Mouse (Mus musculus) liver, embryonic 11.5 days (tissue): ENCODE results near the gene Hoxa10. TPM values are rescaled to one million over a fixed set of nuclear protein-coding genes. Genes with fewer than 3 reads are reported as not detected.
A peak's percentile ranks its signal among the peaks of the same experiment; 100 is the strongest.

Experiments used
- ATAC-seq: fragments of 200-750 bp; cut with Nextera tagmentation; replicated peaks from 2 replicates; pipeline ENCODE4 v1.8.0; 2017; ENCODE audit warnings: moderate number of reproducible peaks, mild to moderate bottlenecking, moderate TSS enrichment, moderate library complexity; ENCODE audit not compliant: low FRiP score
- DNase-seq: peaks from one replicate; pipeline ENCODE4 v3.0.0-alpha.2; 2017; ENCODE audit warnings: low spot score
- H3K27ac ChIP-seq: fragments of 300-500 bp; sonication (generic); 2 replicates; pipeline ENCODE4 v1.5.1; 2014; ENCODE audit warnings: mild to moderate bottlenecking, low read depth, low read length, control low read depth
- H3K27me3 ChIP-seq: fragments of 300-500 bp; sonication (generic); replicated peaks from 2 replicates; pipeline ENCODE4 v1.6.1; 2014; ENCODE audit warnings: low read length, mixed read lengths; ENCODE audit not compliant: control insufficient read depth, insufficient read depth
- H3K36me3 ChIP-seq: fragments of 300-500 bp; sonication (generic); 2 replicates; pipeline ENCODE4 v1.6.1; 2014; ENCODE audit warnings: mild to moderate bottlenecking, low read length, moderate library complexity, mixed read lengths; ENCODE audit not compliant: control insufficient read depth, insufficient read depth
- H3K4me1 ChIP-seq: fragments of 300-500 bp; sonication (generic); replicated peaks from 2 replicates; pipeline ENCODE4 v1.6.1; 2014; ENCODE audit warnings: low read length, mixed read lengths; ENCODE audit not compliant: control insufficient read depth, insufficient read depth
- H3K4me2 ChIP-seq: fragments of 300-500 bp; sonication (generic); 2 replicates; pipeline ENCODE4 v1.6.1; 2014; ENCODE audit warnings: mild to moderate bottlenecking, control low read depth, moderate library complexity
- H3K4me3 ChIP-seq: fragments of 300-500 bp; sonication (generic); 2 replicates; pipeline ENCODE4 v1.5.1; 2014; ENCODE audit warnings: low read depth, low read length, control low read depth
- H3K9ac ChIP-seq: fragments of 300-500 bp; sonication (generic); 2 replicates; pipeline ENCODE4 v1.6.1; 2014; ENCODE audit warnings: low read depth, low read length, control low read depth
- H3K9me3 ChIP-seq: fragments of 300-500 bp; sonication (generic); 2 replicates; pipeline ENCODE4 v1.6.1; 2016; ENCODE audit warnings: low read length, inconsistent platforms, mixed read lengths; ENCODE audit not compliant: control insufficient read depth
- WGBS: fragments of 180-500 bp; shearing (Covaris S2); extraction: QIAGEN DNeasy Blood & Tissue Kit; methylation state at CpG from one replicate; pipeline ENCODE4 v1.1.7; 2014; 5-methylcytosine and 5-hydroxymethylcytosine counted together
- polyA plus RNA-seq: library from polyadenylated mRNA; unstranded; fragments of >200 nt; fragmentation: Nextera tagmentation; extraction: Ambion mirVana; gene quantifications from 2 replicates; pipeline ENCODE4 v1.2.1, GENCODE M21; 2014

The Hoxa10 gene
- polyA plus RNA-seq, 1 experiment from 2014 or later = 2.2 TPM

DNA sequence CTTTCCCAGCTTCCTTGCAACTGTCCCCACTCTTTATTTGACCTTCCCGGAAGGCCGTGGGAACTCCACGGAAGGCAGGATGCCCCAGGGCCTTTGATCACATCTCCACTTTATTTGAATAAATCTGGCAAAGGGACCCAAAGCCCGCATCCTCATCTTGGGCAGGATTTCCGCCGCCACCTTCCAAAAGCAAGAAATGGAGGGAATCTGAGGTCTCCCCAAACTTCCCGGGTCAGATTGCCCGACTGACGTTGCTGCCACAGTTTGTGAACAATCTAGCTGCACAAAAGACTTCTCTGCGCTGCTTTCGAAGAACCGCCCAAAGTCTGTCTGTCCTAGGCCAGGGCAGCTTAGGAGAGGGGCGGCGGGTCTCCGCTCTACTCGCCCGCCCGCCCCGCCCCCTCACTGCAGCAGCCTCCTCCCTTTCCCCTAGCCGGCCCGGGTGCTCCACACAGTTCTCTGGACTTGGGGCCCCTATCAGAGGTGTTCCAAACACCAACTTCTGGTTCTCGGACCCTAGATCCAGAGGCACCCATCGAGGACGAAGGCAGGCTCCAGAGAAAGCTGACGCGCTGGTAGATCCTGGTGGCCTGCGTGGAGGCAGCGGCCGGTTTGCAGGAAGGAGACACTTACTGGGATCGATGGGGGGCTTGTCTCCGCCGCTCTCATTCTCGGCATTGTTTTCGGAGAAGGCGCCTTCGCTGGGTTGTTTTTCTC, 15.6 kb downstream of the Hoxa10 start:
- peak overlapping the region; percentile 32 for H3K4me3 ChIP-seq
- ATAC-seq = no peak

DNA sequence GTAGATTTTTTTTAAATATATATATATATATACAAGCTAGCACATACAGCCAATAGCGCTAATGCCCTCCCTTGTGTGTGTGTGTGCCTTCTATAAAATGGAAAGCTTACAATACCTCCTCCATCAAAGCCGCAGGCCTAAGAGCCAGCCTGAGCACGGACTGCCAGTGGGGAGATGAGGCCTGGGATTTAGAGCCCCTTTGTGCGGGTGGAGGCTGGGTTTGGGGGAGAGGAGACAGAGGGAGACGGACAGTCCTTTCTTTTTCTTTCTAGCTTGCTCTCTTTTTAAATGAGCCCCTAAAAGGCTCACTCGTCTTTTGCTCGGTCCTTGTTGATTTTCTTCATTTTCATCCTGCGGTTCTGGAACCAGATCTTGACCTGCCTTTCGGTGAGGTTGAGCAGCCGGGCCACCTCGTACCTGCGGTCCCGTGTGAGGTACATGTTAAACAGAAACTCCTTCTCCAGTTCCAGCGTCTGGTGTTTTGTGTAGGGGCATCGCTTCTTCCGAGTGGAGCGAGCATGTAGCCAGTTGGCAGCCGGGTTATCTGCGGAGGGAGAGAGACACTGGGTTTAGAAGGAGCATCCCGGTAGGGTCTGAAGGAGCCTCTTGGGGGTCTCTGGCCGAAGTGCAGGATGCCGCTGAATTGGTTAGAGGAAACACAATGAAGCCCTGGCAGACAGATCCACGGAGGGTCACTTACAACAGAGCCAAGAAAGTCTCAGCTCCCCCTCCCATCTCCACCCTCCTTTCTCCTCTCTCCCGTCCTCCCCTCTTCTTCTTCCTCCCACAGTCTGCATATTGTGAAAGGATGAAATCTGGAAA, 16.5 kb downstream of the Hoxa10 start:
- Histone ChIP-seq H3K9ac (0 out of 2 replicates have a peak overlapping the region, but pooled peaks have one; percentile 13), H3K9me3 (no peaks in the 10 kb centered on the region), H3K27me3 (peaks cover 99% of the 10 kb centered on the region), H3K4me1 (no peaks in the 10 kb centered on the region), H3K36me3 (no peaks in the 10 kb centered on the region), H3K4me2 (peak overlapping the region; percentile 20), H3K27ac (no peak overlapping the region), H3K4me3 (0 out of 2 replicates have a peak overlapping the region, but pooled peaks have one; percentile 18)
- ATAC-seq (no peak), DNase-seq (no peak)
- 5% methylated on average over 24 of the region's 24 CpGs for WGBS

More for the DNA sequence above, 15.6 kb downstream of the Hoxa10 start:
- Histone ChIP-seq H3K4me1 (no peaks in the 10 kb centered on the region), H3K4me2 (peak overlapping the region; percentile 39), H3K27me3 (peaks cover 99% of the 10 kb centered on the region), H3K27ac (no peak overlapping the region), H3K36me3 (no peaks in the 10 kb centered on the region), H3K9ac (no peak overlapping the region), H3K9me3 (no peaks in the 10 kb centered on the region)
- WGBS = 3% methylated on average over 31 of the region's 36 CpGs
- DNase-seq = no peak

DNA sequence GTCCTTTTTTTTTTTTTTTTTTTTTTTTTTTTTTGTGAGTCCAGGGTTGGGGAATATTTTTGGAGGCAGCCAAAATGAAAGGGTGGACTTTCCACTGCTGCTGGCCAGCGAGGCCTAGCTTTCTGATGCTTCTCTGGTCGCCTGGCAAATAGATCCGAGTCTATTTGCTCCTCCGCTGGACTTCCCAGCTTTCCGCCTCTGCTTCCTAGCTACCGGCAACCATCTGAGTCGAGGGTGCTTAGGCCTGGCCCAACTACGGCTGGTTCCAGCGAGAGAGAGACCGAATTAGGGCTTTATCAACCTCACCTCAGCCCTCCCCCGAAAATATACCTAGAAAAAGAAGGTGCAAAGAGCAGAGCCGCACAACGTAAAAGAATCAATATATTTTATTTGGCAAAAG, 17.9 kb downstream of the Hoxa10 start:
- H3K4me3 ChIP-seq = no peak overlapping the region
- H3K4me2 ChIP-seq = no peak overlapping the region
- no peaks in the 10 kb centered on the region for H3K4me1 ChIP-seq
- H3K36me3 ChIP-seq = no peaks in the 10 kb centered on the region
- DNase-seq = no peak
- ATAC-seq = no peak
- H3K27me3 ChIP-seq = peaks cover 100% of the 10 kb centered on the region
- 21% methylated on average over 13 of the region's 13 CpGs for WGBS
- no peak overlapping the region for H3K9ac ChIP-seq
- H3K9me3 ChIP-seq = no peaks in the 10 kb centered on the region
- H3K27ac ChIP-seq = no peak overlapping the region

DNA sequence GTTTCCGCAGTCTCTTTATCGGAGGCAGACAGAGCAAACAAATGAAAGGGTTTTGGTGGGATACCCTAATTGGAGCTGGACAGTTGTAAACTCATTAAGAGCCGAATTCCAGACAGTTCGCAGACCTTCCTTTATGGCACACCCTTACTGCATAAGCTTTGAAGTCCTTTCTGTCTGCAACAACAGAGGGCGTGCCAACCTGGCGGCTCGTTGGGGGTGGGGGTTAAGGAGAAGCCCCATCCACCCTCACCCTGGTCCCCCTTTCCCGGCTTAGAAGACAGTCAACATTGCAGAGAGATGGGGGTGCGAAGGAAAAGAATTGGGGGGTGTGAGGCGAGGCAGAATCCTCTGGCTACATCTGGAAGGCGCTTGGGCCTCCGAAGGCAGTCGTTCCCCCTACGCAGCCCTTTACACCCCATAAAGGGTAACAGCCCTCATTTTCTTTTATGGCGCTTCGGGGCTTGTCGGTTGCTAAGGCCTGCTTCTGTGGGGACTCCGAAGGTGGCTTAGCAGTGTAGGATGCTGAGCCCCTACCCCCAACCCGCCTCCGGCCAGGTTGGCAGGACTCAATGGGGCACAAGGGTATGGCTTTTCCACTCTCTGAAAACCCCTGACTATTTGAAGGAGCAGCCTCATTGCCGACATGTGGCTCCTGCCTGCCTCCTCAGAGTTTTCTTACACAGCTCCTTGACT, 18.5 kb downstream of the Hoxa10 start:
- H3K4me1 ChIP-seq = no peaks in the 10 kb centered on the region
- H3K9ac ChIP-seq = no peak overlapping the region
- 12% methylated on average over 21 of the region's 21 CpGs for WGBS
- H3K9me3 ChIP-seq = no peaks in the 10 kb centered on the region
- H3K4me3 ChIP-seq = peak overlapping the region; percentile 53; the same call in 1 of the 2 replicates
- no peak overlapping the region for H3K27ac ChIP-seq
- H3K27me3 ChIP-seq = peaks cover 100% of the 10 kb centered on the region
- no peak for DNase-seq
- ATAC-seq = no peak
- no peaks in the 10 kb centered on the region for H3K36me3 ChIP-seq
- H3K4me2 ChIP-seq = peak overlapping the region; percentile 84

DNA sequence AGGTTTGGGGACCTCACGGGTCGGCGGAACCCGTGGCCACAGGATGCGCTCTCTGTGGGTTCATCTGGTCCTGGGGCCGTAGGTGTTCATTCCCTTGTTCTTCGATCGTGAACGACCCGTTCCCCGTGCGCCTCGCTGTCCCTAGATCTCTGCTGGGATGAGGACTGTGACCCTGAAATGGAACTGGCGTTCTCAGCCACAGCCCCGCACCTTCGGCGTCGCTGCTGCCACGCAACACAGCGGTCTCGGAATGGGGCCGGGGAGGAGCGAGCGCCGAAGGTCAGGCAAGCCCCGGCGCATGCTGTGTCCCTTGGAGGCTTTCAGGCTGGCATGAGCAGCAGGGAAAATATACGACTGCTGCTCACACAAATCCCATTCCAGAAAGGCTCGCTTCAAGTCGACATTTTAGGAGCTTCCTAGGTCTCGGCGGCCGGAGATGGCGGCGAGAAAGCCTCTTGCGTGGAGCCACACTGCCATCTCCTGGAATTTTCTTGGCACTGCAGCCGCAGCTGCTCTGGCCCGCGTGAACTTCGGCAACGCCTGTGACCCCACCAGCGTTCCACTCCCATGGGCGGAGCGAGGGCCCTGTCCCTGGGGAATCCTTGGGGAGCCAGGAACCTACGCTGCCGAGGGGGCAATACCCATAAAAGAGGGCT, 19.2 kb downstream of the Hoxa10 start, which contains the start of gene Hoxa7:
TSS of gene Hoxa7 (minus strand) at position 518 of the 656 bp plus-strand sequence.
- H3K36me3 ChIP-seq = no peaks in the 10 kb centered on the region
- H3K27me3 ChIP-seq = peaks cover 100% of the 10 kb centered on the region
- DNase-seq = peak; percentile 85

DNA sequence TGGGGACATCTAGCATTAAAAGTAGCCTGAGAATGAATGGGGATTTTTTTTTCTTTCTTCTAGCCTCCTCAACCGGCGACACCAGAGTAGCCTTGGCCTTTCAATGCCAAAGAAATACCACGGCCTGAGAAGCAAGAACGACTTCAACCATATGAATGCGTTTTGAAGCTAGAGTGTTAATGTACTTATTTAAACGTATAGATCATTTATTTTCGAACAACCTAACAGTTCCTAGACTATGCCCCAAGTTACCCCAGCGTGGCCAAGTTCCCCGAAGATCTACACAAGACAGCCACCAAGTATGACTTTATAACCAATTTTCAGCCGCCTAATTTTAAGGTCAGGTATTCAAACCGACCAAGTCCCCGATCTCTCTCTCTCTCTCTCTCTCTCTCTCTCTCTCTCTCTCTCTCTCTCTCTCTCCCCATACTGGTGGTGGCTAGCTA, 19.8 kb downstream of the Hoxa10 start:
- Histone ChIP-seq H3K4me3 (peak overlapping the region; percentile 53), H3K4me2 (peak overlapping the region; percentile 84), H3K4me1 (no peaks in the 10 kb centered on the region), H3K9ac (no peak overlapping the region), H3K27me3 (peaks cover 100% of the 10 kb centered on the region), H3K27ac (no peak overlapping the region), H3K9me3 (no peaks in the 10 kb centered on the region), H3K36me3 (no peaks in the 10 kb centered on the region)
- ATAC-seq (no peak), DNase-seq (no peak)
- WGBS = 9% methylated on average over 12 of the region's 12 CpGs

More for the DNA sequence above, 19.2 kb downstream of the Hoxa10 start, which contains the start of gene Hoxa7:
- H3K27ac ChIP-seq = no peak within 1 kb of the TSS
- H3K4me3 ChIP-seq = peak within 1 kb of the TSS; percentile 53
- 0 out of 2 replicates have a peak within 1 kb of the TSS, but pooled peaks have one; percentile 13 for H3K9ac ChIP-seq
- 0 out of 2 replicates have a peak, but pooled peaks have one; percentile 26 for ATAC-seq
- WGBS = 2% methylated on average over 46 of the region's 46 CpGs
- no peaks in the 10 kb centered on the region for H3K4me1 ChIP-seq
- peak within 1 kb of the TSS; percentile 84 for H3K4me2 ChIP-seq
- no peaks in the 10 kb centered on the region for H3K9me3 ChIP-seq

DNA sequence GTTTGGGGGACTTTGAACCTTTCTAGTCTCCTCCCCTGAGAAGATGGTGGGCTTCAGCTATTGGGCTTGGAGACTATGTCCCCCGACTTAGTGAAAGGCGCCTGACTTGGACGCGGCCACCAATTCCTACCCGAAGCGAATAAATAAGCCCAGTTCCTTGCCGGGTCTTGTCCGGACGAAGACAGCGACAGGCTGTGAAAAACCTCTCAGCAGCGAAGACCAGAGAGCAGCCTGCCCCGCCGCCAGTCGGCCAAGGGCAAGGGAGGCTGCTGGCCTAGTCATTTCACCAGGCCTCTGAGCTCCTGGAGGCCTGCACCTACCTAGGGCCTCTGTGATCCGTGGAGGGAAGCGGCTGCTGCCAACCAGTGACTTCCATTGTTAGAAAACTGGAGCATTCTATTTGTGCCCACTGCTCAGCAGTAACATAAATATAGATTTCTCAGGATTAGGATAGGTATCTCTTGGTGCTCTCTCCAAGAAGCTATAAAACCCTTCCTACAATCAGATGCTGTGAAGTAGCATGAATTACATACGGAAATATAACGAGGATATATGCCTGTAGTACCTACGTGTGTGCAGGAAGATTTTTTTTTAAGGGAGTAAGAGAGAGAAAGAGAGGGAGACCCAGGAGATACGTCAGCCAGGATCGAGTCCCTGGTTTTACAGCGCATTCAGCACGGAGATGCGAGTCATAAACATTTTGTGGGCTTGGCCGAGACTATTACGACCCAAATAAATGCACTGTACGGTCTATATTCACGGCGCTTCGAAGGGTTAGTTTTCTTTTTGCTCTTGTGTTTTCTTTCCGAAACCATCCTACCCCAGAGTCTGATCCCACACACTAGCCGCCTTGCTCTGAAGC, 20.4 kb downstream of the Hoxa10 start:
- H3K27me3 ChIP-seq = peaks cover 100% of the 10 kb centered on the region
- no peaks in the 10 kb centered on the region for H3K4me1 ChIP-seq
- WGBS = 22% methylated on average over 32 of the region's 32 CpGs
- H3K4me2 ChIP-seq = no peak overlapping the region
- no peak overlapping the region for H3K9ac ChIP-seq
- H3K36me3 ChIP-seq = no peaks in the 10 kb centered on the region
- no peaks in the 10 kb centered on the region for H3K9me3 ChIP-seq
- DNase-seq (no peak), ATAC-seq (no peak)
- no peak overlapping the region for H3K27ac ChIP-seq
- H3K4me3 ChIP-seq = no peak overlapping the region
